Mouse (Mus musculus) liver, embryonic 11.5 days (tissue): ENCODE results near the gene Creb3. TPM values are rescaled to one million over a fixed set of nuclear protein-coding genes. Genes with fewer than 3 reads are reported as not detected.

ENCODE experiments used
- ATAC-seq: fragments of 200-750 bp; cut with Nextera tagmentation; replicated peaks from 2 replicates; pipeline ENCODE4 v1.8.0; 2017; ENCODE audit warnings: moderate number of reproducible peaks, mild to moderate bottlenecking, moderate TSS enrichment, moderate library complexity; ENCODE audit not compliant: low FRiP score
- DNase-seq: peaks from one replicate; pipeline ENCODE4 v3.0.0-alpha.2; 2017; ENCODE audit warnings: low spot score
- H3K27ac ChIP-seq: fragments of 300-500 bp; sonication (generic); 2 replicates; pipeline ENCODE4 v1.5.1; 2014; ENCODE audit warnings: mild to moderate bottlenecking, low read depth, low read length, control low read depth
- H3K27me3 ChIP-seq: fragments of 300-500 bp; sonication (generic); replicated peaks from 2 replicates; pipeline ENCODE4 v1.6.1; 2014; ENCODE audit warnings: low read length, mixed read lengths; ENCODE audit not compliant: control insufficient read depth, insufficient read depth
- H3K36me3 ChIP-seq: fragments of 300-500 bp; sonication (generic); 2 replicates; pipeline ENCODE4 v1.6.1; 2014; ENCODE audit warnings: mild to moderate bottlenecking, low read length, moderate library complexity, mixed read lengths; ENCODE audit not compliant: control insufficient read depth, insufficient read depth
- H3K4me1 ChIP-seq: fragments of 300-500 bp; sonication (generic); replicated peaks from 2 replicates; pipeline ENCODE4 v1.6.1; 2014; ENCODE audit warnings: low read length, mixed read lengths; ENCODE audit not compliant: control insufficient read depth, insufficient read depth
- H3K4me2 ChIP-seq: fragments of 300-500 bp; sonication (generic); 2 replicates; pipeline ENCODE4 v1.6.1; 2014; ENCODE audit warnings: mild to moderate bottlenecking, control low read depth, moderate library complexity
- H3K4me3 ChIP-seq: fragments of 300-500 bp; sonication (generic); 2 replicates; pipeline ENCODE4 v1.5.1; 2014; ENCODE audit warnings: low read depth, low read length, control low read depth
- H3K9ac ChIP-seq: fragments of 300-500 bp; sonication (generic); 2 replicates; pipeline ENCODE4 v1.6.1; 2014; ENCODE audit warnings: low read depth, low read length, control low read depth
- H3K9me3 ChIP-seq: fragments of 300-500 bp; sonication (generic); 2 replicates; pipeline ENCODE4 v1.6.1; 2016; ENCODE audit warnings: low read length, inconsistent platforms, mixed read lengths; ENCODE audit not compliant: control insufficient read depth
- WGBS: fragments of 180-500 bp; shearing (Covaris S2); extraction: QIAGEN DNeasy Blood & Tissue Kit; methylation state at CpG from one replicate; pipeline ENCODE4 v1.1.7; 2014; 5-methylcytosine and 5-hydroxymethylcytosine counted together
- polyA plus RNA-seq: library from polyadenylated mRNA; unstranded; fragments of >200 nt; fragmentation: Nextera tagmentation; extraction: Ambion mirVana; gene quantifications from 2 replicates; pipeline ENCODE4 v1.2.1, GENCODE M21; 2014

Creb3 gene
- polyA plus RNA-seq, 1 experiment from 2014 or later, result 31.3 TPM

GRCm38 (mm10) chr4:43560243-43560611 is 1.9 kb upstream of the Creb3 start:
- Histone ChIP-seq H3K36me3 (peaks cover 21% of the 10 kb centered on the region), H3K27ac (peak overlapping the region; percentile 99), H3K4me2 (peak overlapping the region; percentile 97), H3K9me3 (no peaks in the 10 kb centered on the region), H3K4me1 (peaks cover 53% of the 10 kb centered on the region), H3K27me3 (no peaks in the 10 kb centered on the region), H3K4me3 (peak overlapping the region; percentile 82), H3K9ac (peak overlapping the region; percentile 91)
- ATAC-seq, result no peak
- DNase-seq, result no peak
- WGBS, result 12% methylated on average over 6 of the region's 6 CpGs

DNA sequence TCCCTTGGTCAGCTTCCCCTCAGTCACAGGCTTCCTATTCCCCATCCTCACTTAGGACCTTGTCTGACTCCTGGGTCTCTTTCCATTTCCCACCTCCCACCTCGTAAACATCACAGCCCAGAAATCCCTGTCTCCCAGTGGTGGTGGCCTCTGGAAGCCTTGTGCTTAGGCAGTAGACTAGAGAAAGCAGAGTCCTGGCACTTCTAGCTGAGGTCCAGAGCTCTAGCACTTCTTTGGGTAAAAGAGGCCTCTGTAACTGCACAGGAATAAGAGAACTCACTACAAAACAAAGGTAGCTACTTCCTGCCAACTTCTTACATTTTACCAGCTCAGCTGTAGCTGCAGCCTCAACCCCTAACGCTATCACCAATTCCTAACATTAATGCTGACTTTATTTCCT is 1.2 kb upstream of the Creb3 start:
- H3K4me1 ChIP-seq, result peaks cover 53% of the 10 kb centered on the region
- peak overlapping the region; percentile 91 for H3K9ac ChIP-seq
- H3K9me3 ChIP-seq, result no peaks in the 10 kb centered on the region
- H3K27me3 ChIP-seq, result no peaks in the 10 kb centered on the region
- 11% methylated on average over 2 of the region's 2 CpGs for WGBS
- DNase-seq, result no peak
- ATAC-seq, result no peak
- H3K36me3 ChIP-seq, result peaks cover 17% of the 10 kb centered on the region
- H3K4me3 ChIP-seq, result peak overlapping the region; percentile 82
- peak overlapping the region; percentile 97 for H3K4me2 ChIP-seq
- H3K27ac ChIP-seq, result peak overlapping the region; percentile 99

GRCm38 (mm10) chr4:43561436-43561996 is 616 bp upstream of the Creb3 start:
- Histone ChIP-seq H3K36me3 (peaks cover 17% of the 10 kb centered on the region), H3K27ac (peak overlapping the region; percentile 99), H3K4me3 (peak overlapping the region; percentile 82), H3K27me3 (no peaks in the 10 kb centered on the region), H3K9me3 (no peaks in the 10 kb centered on the region), H3K4me2 (peak overlapping the region; percentile 97), H3K9ac (peak overlapping the region; percentile 91), H3K4me1 (peaks cover 53% of the 10 kb centered on the region)
- WGBS, result 2% methylated on average over 16 of the region's 16 CpGs
- ATAC-seq, result peak; percentile 42
- no peak for DNase-seq

- ATAC-seq, result no peak; the same call in 1 of the 2 replicates
- H3K4me1 ChIP-seq, result peaks cover 41% of the 10 kb centered on the region
- H3K4me2 ChIP-seq, result peak overlapping the region; percentile 97
- peak overlapping the region; percentile 82 for H3K4me3 ChIP-seq
- peak overlapping the region; percentile 99 for H3K27ac ChIP-seq
- H3K36me3 ChIP-seq, result peaks cover 28% of the 10 kb centered on the region
- H3K9me3 ChIP-seq, result no peaks in the 10 kb centered on the region
- DNase-seq, result no peak
- 3% methylated on average over 22 of the region's 22 CpGs for WGBS
- H3K27me3 ChIP-seq, result no peaks in the 10 kb centered on the region
- peak overlapping the region; percentile 91 for H3K9ac ChIP-seq
Measured at GRCm38 (mm10) chr4:43562769-43563600, 853 bp downstream of the Creb3 start.

DNA sequence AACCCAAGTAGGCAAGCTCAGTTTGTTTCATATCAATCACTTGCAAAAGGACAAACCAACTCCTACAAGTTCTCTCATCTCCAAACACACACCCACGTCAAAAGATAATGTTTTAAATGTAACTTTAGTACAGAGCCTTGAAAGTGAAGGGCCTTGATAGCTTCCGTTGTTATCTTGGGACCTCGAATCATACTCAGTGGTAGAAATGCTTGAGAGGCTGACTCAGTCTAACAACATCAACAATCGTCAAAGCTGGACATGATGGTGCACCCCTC is 1.4 kb downstream of the Creb3 start:
- peak overlapping the region; percentile 82 for H3K4me3 ChIP-seq
- no peak for ATAC-seq
- no peaks in the 10 kb centered on the region for H3K9me3 ChIP-seq
- peak overlapping the region; percentile 91 for H3K9ac ChIP-seq
- peak overlapping the region; percentile 99; the same call in 1 of the 2 replicates for H3K27ac ChIP-seq
- peaks cover 36% of the 10 kb centered on the region for H3K4me1 ChIP-seq
- peaks cover 33% of the 10 kb centered on the region for H3K36me3 ChIP-seq
- H3K27me3 ChIP-seq, result no peaks in the 10 kb centered on the region
- no peak for DNase-seq
- H3K4me2 ChIP-seq, result peak overlapping the region; percentile 97
- 48% methylated on average over 4 of the region's 4 CpGs for WGBS

GRCm38 (mm10) chr4:43564231-43564630 is 2.1 kb downstream of the Creb3 start:
- DNase-seq, result no peak

GRCm38 (mm10) chr4:43567140-43567539 is 5.0 kb downstream of the Creb3 start:
- DNase-seq (no peak), ATAC-seq (no peak)
- Histone ChIP-seq H3K27me3 (no peaks in the 10 kb centered on the region), H3K4me2 (no peak overlapping the region), H3K9ac (no peak overlapping the region), H3K36me3 (peaks cover 53% of the 10 kb centered on the region), H3K4me1 (peaks cover 10% of the 10 kb centered on the region), H3K4me3 (no peak overlapping the region), H3K27ac (no peak overlapping the region), H3K9me3 (no peaks in the 10 kb centered on the region)
- WGBS, result 93% methylated on average over 9 of the region's 9 CpGs

More at GRCm38 (mm10) chr4:43564231-43564630, 2.1 kb downstream of the Creb3 start:
- H3K27ac ChIP-seq, result no peak overlapping the region
- 66% methylated on average over 2 of the region's 2 CpGs for WGBS
- H3K4me3 ChIP-seq, result no peak overlapping the region; the same call in 1 of the 2 replicates
- no peak overlapping the region for H3K4me2 ChIP-seq
- H3K9me3 ChIP-seq, result no peaks in the 10 kb centered on the region
- no peak overlapping the region for H3K9ac ChIP-seq
- peaks cover 29% of the 10 kb centered on the region for H3K4me1 ChIP-seq
- ATAC-seq, result no peak
- no peaks in the 10 kb centered on the region for H3K27me3 ChIP-seq
- peaks cover 40% of the 10 kb centered on the region for H3K36me3 ChIP-seq

DNA sequence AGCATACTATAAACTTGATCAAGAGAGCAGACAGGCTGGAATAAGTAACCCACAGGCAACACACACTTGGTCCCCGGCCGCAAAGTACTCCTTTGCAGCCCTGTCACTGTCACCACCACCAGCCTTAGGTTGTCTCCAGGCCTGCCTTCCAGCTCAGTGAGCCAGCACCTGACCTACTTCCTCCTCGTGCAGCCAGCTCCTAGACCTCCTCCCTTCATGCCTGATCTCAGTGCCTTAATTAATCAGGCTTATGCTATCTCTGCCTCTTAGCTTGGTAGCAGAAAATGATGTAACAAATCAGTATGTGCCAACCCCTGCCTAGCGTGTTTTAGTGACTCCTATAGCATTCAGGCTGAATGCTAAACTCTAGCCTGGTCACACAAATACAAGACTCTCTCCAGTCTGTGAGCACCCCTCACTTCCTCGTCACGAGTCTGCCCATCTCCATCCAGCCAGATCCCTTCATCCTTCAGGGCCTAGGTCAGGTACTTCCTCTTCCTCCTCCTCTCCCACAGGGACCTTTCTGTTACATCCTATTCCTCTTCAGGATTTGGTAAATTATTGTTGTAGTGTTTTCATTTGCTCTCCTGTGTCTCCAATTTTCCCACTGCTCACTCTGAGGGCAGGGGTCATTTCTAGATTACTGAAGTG is 9.4 kb downstream of the Creb3 start:
- Histone ChIP-seq H3K4me3 (no peak overlapping the region), H3K36me3 (peaks cover 43% of the 10 kb centered on the region), H3K9me3 (no peaks in the 10 kb centered on the region), H3K4me1 (peaks cover 2% of the 10 kb centered on the region), H3K4me2 (no peak overlapping the region), H3K9ac (no peak overlapping the region), H3K27ac (no peak overlapping the region), H3K27me3 (no peaks in the 10 kb centered on the region)
- 78% methylated on average over 6 of the region's 6 CpGs for WGBS
- DNase-seq (no peak), ATAC-seq (no peak)
